Comparison of ENCODE assay signal across 19 mouse cellular contexts in genomic region chr6:12500888-12501287, GRCm38 (mm10).
DNase-seq lines count a peak whose midpoint lies in the region; ATAC-seq lines count a peak whose summit lies in the region.
"Had no signal": no experiment of that assay in that cellular context is flagged by ENCODE, and none has a peak within 500 bp of the region (broad histone marks: within the 10 kb centered on the region; RNA-seq: fewer than 3 reads in every experiment).

No protein-coding gene starts in this region.

- no peaks in the 10 kb centered on the region for H3K9me3 ChIP-seq in heart, embryonic 11.5 days (replicated peaks; ENCODE audit: control insufficient read depth, low read length)
- no peaks in the 10 kb centered on the region for H3K9me3 ChIP-seq in midbrain, embryonic 11.5 days (ENCODE audit: control insufficient read depth, low read length)
- H3K9me3 ChIP-seq in midbrain, embryonic 10.5 days (replicated peaks) = no peaks in the 10 kb centered on the region
- H3K9me3 ChIP-seq: G1E had no signal

- 74% methylated on average over 7 of the region's 7 CpGs for WGBS in heart, embryonic 11.5 days (ENCODE audit: insufficient replicate concordance)
- WGBS in midbrain, embryonic 11.5 days = 83% methylated on average over 7 of the region's 7 CpGs
- WGBS in midbrain, embryonic 10.5 days = 87% methylated on average over 7 of the region's 7 CpGs

- no peak overlapping the region for H3K4me2 ChIP-seq in heart, embryonic 11.5 days
- H3K4me2 ChIP-seq in midbrain, embryonic 11.5 days = no peak overlapping the region

- no peak overlapping the region for H3K27ac ChIP-seq in heart, embryonic 11.5 days (ENCODE audit: low read depth, low read length)
- no peak overlapping the region for H3K27ac ChIP-seq in midbrain, embryonic 11.5 days (ENCODE audit: low read depth, low read length)
- no peak overlapping the region for H3K27ac ChIP-seq in midbrain, embryonic 10.5 days (replicated peaks)

- DNase-seq in heart, adult 11 months = peak; percentile 72
- peak; percentile 65 for DNase-seq in midbrain, embryonic 11.5 days (ENCODE audit: low spot score, missing footprints)
- DNase-seq in midbrain, embryonic 10.5 days (ENCODE audit: low spot score) = no peak
- DNase-seq: adrenal gland, adult 2 months; adrenal gland, adult 8-10 months; adrenal gland, postnatal 10 days; adrenal gland, postnatal 14 days; adrenal gland, postnatal 25 days; adrenal gland, postnatal 36 days; B cell, adult 2 months; cerebellum, adult 11 months; cerebellum, adult 11-12 months; cerebellum, adult 18-20 months had no signal

- ATAC-seq in heart, embryonic 11.5 days (replicated peaks; ENCODE audit: insufficient number of reproducible peaks, low FRiP score, low TSS enrichment) = no peak
- ATAC-seq in midbrain, embryonic 11.5 days (ENCODE audit: low FRiP score) = no peak
- ATAC-seq: activated CD4-positive, CD25-positive, alpha-beta regulatory T cell, adult 4 months; CD4-positive, CD25-positive, alpha-beta regulatory T cell, adult 4 months; Patski had no signal

- no peaks in the 10 kb centered on the region for H3K4me1 ChIP-seq in heart, embryonic 11.5 days (ENCODE audit: control insufficient read depth, insufficient read depth, low read length)
- no peaks in the 10 kb centered on the region for H3K4me1 ChIP-seq in midbrain, embryonic 11.5 days (ENCODE audit: control insufficient read depth, insufficient read depth, low read length)
- no peaks in the 10 kb centered on the region for H3K4me1 ChIP-seq in midbrain, embryonic 10.5 days

- no peak overlapping the region for H3K9ac ChIP-seq in heart, embryonic 11.5 days (ENCODE audit: low read depth, low read length)
- no peak overlapping the region for H3K9ac ChIP-seq in midbrain, embryonic 11.5 days (ENCODE audit: low read length)

- H3K27me3 ChIP-seq in heart, embryonic 11.5 days (ENCODE audit: control insufficient read depth, insufficient read depth, low read length) = no peaks in the 10 kb centered on the region
- H3K27me3 ChIP-seq in midbrain, embryonic 11.5 days (ENCODE audit: control insufficient read depth, insufficient read depth, low read length) = no peaks in the 10 kb centered on the region
- no peaks in the 10 kb centered on the region for H3K27me3 ChIP-seq in midbrain, embryonic 10.5 days (ENCODE audit: low read depth, poor library complexity, severe bottlenecking)
- H3K27me3 ChIP-seq: CH12.LX, Patski had no signal

- no peaks in the 10 kb centered on the region for H3K36me3 ChIP-seq in heart, embryonic 11.5 days (ENCODE audit: control insufficient read depth, insufficient read depth, low read length)
- no peaks in the 10 kb centered on the region for H3K36me3 ChIP-seq in midbrain, embryonic 11.5 days (ENCODE audit: control insufficient read depth, insufficient read depth, low read length)
- H3K36me3 ChIP-seq in midbrain, embryonic 10.5 days = no peaks in the 10 kb centered on the region
- H3K36me3 ChIP-seq: G1E had no signal

- H3K4me3 ChIP-seq in heart, embryonic 11.5 days (ENCODE audit: low read depth, low read length) = no peak overlapping the region
- H3K4me3 ChIP-seq in midbrain, embryonic 11.5 days (ENCODE audit: low read depth, low read length) = no peak overlapping the region
- no peak overlapping the region for H3K4me3 ChIP-seq in midbrain, embryonic 10.5 days
